Mouse (Mus musculus) MEL (cell line): Measurements from ENCODE around the gene Slc6a21. TPM values are rescaled to one million over a fixed set of nuclear protein-coding genes. Genes with fewer than 3 reads are reported as not detected.

Experiments used
- DNase-seq: peaks from one replicate; pipeline ENCODE4 v3.0.0; 2011; ENCODE audit warnings: low read depth, low spot score
- H3K27ac ChIP-seq: 2 replicates; pipeline ENCODE4 v1.5.1; 2012; ENCODE audit warnings: low read depth, mild to moderate bottlenecking, control low read depth, low read length, moderate library complexity; ENCODE audit not compliant: control insufficient read depth
- H3K27me3 ChIP-seq, 2 experiments: fragments of 150-350 bp in 1 of 2; sonication (generic) in 1 of 2; 2 replicates each; pipeline ENCODE4 v1.6.1; 2012; ENCODE audit warnings: low read length in 2 of 2, mild to moderate bottlenecking in 2 of 2, improper control_type of control experiment in 1 of 2, moderate library complexity in 1 of 2; ENCODE audit not compliant: insufficient read depth in 2 of 2, control insufficient read depth in 1 of 2
- H3K36me3 ChIP-seq, 2 experiments: 2 replicates each; pipeline ENCODE4 v1.6.1; 2012 to 2014; ENCODE audit warnings: low read length in 2 of 2, improper control_type of control experiment in 1 of 2, inconsistent platforms in 1 of 2, mild to moderate bottlenecking in 1 of 2; ENCODE audit not compliant: insufficient read depth in 2 of 2, control insufficient read depth in 1 of 2
- H3K4me1 ChIP-seq, 2 experiments: fragments of 150-350 bp in 1 of 2; sonication (generic) in 1 of 2; 2 replicates each; pipeline ENCODE4 v1.6.1; 2012; ENCODE audit warnings: low read length in 2 of 2, improper control_type of control experiment in 1 of 2, mild to moderate bottlenecking in 1 of 2; ENCODE audit not compliant: insufficient read depth in 2 of 2, control insufficient read depth in 1 of 2
- H3K4me3 ChIP-seq, 2 experiments: fragments of 150-350 bp in 1 of 2; sonication (generic) in 1 of 2; 2 replicates each; pipeline ENCODE4 v1.5.1; 2012; ENCODE audit warnings: low read depth in 2 of 2, low read length in 2 of 2, mild to moderate bottlenecking in 2 of 2, moderate library complexity in 2 of 2, control low read depth in 1 of 2, improper control_type of control experiment in 1 of 2; ENCODE audit not compliant: control insufficient read depth in 1 of 2, insufficient read depth in 1 of 2
- H3K79me2 ChIP-seq: 2 replicates; pipeline ENCODE4 v1.6.1; 2012; ENCODE audit warnings: mild to moderate bottlenecking, low read length, moderate library complexity; ENCODE audit not compliant: control insufficient read depth, poor library complexity, insufficient read depth
- H3K9ac ChIP-seq: 2 replicates; pipeline ENCODE4 v1.6.1; 2012; ENCODE audit warnings: low read depth, mild to moderate bottlenecking, control low read depth, low read length, moderate library complexity; ENCODE audit not compliant: control insufficient read depth, poor library complexity, severe bottlenecking
- H3K9me3 ChIP-seq: fragments of 150-350 bp; sonication (generic); replicated peaks from 2 replicates; pipeline ENCODE4 v1.6.1; 2012; ENCODE audit warnings: mild to moderate bottlenecking, low read length, improper control_type of control experiment, moderate library complexity; ENCODE audit not compliant: insufficient read depth
- CHD2 ChIP-seq: IDR thresholded peaks from 2 replicates; pipeline ENCODE4 v1.6.1; 2011; ENCODE audit warnings: low read length, improper control_type of control experiment
- CTCF ChIP-seq, 3 experiments: IDR thresholded peaks in 2 of 3; conservative IDR thresholded peaks in 1 of 3; 2 replicates each; pipeline ENCODE4 v1.5.1; 2011 to 2012; ENCODE audit warnings: low read length in 3 of 3, low read depth in 2 of 3, mild to moderate bottlenecking in 2 of 3, improper control_type of control experiment in 1 of 3, inconsistent platforms in 1 of 3, mixed read lengths in 1 of 3, moderate library complexity in 1 of 3; ENCODE audit not compliant: control insufficient read depth in 1 of 3, insufficient read depth in 1 of 3, poor library complexity in 1 of 3, severe bottlenecking in 1 of 3
- E2F4 ChIP-seq: IDR thresholded peaks from 2 replicates; pipeline ENCODE4 v1.6.1; 2011; ENCODE audit warnings: low read depth, low read length, improper control_type of control experiment, borderline replicate concordance
- ELF1 ChIP-seq: IDR thresholded peaks from 2 replicates; pipeline ENCODE4 v1.6.1; 2014; ENCODE audit warnings: low read depth, mild to moderate bottlenecking, inconsistent platforms, low read length, improper control_type of control experiment, moderate library complexity
- EP300 ChIP-seq, 2 experiments: IDR thresholded peaks; 2 replicates each; pipeline ENCODE4 v1.6.1; 2011; ENCODE audit warnings: improper control_type of control experiment in 2 of 2, low read length in 2 of 2, low read depth in 1 of 2, mild to moderate bottlenecking in 1 of 2
- ETS1 ChIP-seq: IDR thresholded peaks from 2 replicates; pipeline ENCODE4 v1.6.1; 2012; ENCODE audit warnings: low read depth, mild to moderate bottlenecking, inconsistent platforms, low read length, improper control_type of control experiment, moderate library complexity
- GABPA ChIP-seq: IDR thresholded peaks from 2 replicates; pipeline ENCODE4 v1.6.1; 2012; ENCODE audit warnings: low read depth, mild to moderate bottlenecking, inconsistent platforms, low read length, improper control_type of control experiment, moderate library complexity
- HCFC1 ChIP-seq: IDR thresholded peaks from 2 replicates; pipeline ENCODE4 v1.6.1; 2012; ENCODE audit warnings: low read depth, mild to moderate bottlenecking, inconsistent platforms, low read length, improper control_type of control experiment, moderate library complexity
- JUND ChIP-seq: IDR thresholded peaks from 2 replicates; pipeline ENCODE4 v1.6.1; 2011; ENCODE audit warnings: low read depth, mild to moderate bottlenecking, improper control_type of control experiment, low read length
- KAT2A ChIP-seq: conservative IDR thresholded peaks from 2 replicates; pipeline ENCODE4 v1.6.1; 2012; ENCODE audit warnings: low read depth, low read length, improper control_type of control experiment, inconsistent platforms
- MAFK ChIP-seq: IDR thresholded peaks from 2 replicates; pipeline ENCODE4 v1.6.1; 2011; ENCODE audit warnings: low read depth, mild to moderate bottlenecking, low read length, improper control_type of control experiment, borderline replicate concordance
- MAZ ChIP-seq: IDR thresholded peaks from 2 replicates; pipeline ENCODE4 v1.6.1; 2012; ENCODE audit warnings: low read depth, mild to moderate bottlenecking, inconsistent platforms, low read length, improper control_type of control experiment
- MEF2A ChIP-seq: IDR thresholded peaks from 2 replicates; pipeline ENCODE4 v1.6.1; 2014; ENCODE audit warnings: low read depth, mild to moderate bottlenecking, inconsistent platforms, low read length, improper control_type of control experiment; ENCODE audit not compliant: poor library complexity, insufficient replicate concordance, severe bottlenecking; ENCODE audit errors: extremely low read depth
- MXI1 ChIP-seq: IDR thresholded peaks from 2 replicates; pipeline ENCODE4 v1.6.1; 2011; ENCODE audit warnings: mild to moderate bottlenecking, low read depth, low read length, improper control_type of control experiment
- MYC ChIP-seq: IDR thresholded peaks from 2 replicates; pipeline ENCODE4 v1.6.1; 2011; ENCODE audit warnings: low read depth, mild to moderate bottlenecking, low read length, improper control_type of control experiment, moderate library complexity
- NELFE ChIP-seq: IDR thresholded peaks from 2 replicates; pipeline ENCODE4 v1.6.1; 2011; ENCODE audit warnings: low read depth, low read length, improper control_type of control experiment
- NRF1 ChIP-seq: IDR thresholded peaks from 2 replicates; pipeline ENCODE4 v1.6.1; 2014; ENCODE audit warnings: low read depth, mild to moderate bottlenecking, inconsistent platforms, low read length, improper control_type of control experiment, moderate library complexity; ENCODE audit not compliant: poor library complexity, insufficient read depth, severe bottlenecking
- POLR2A ChIP-seq, 2 experiments: IDR thresholded peaks; 2 replicates each; pipeline ENCODE4 v1.6.1; 2011 to 2012; ENCODE audit warnings: low read length in 2 of 2, mild to moderate bottlenecking in 2 of 2, control low read depth in 1 of 2, improper control_type of control experiment in 1 of 2, low read depth in 1 of 2, moderate library complexity in 1 of 2; ENCODE audit not compliant: control insufficient read depth in 1 of 2, insufficient read depth in 1 of 2, poor library complexity in 1 of 2
- POLR2AphosphoS2 ChIP-seq: IDR thresholded peaks from 2 replicates; pipeline ENCODE4 v1.6.1; 2011; ENCODE audit warnings: low read length, improper control_type of control experiment
- POLR2AphosphoS5 ChIP-seq: IDR thresholded peaks from 2 replicates; pipeline ENCODE4 v1.6.1; 2012; ENCODE audit warnings: low read depth, borderline replicate concordance, mild to moderate bottlenecking, inconsistent platforms, low read length, moderate library complexity, mixed read lengths
- RCOR1 ChIP-seq: IDR thresholded peaks from 2 replicates; pipeline ENCODE4 v1.6.1; 2012; ENCODE audit warnings: low read depth, mild to moderate bottlenecking, inconsistent platforms, low read length, improper control_type of control experiment
- SIN3A ChIP-seq: IDR thresholded peaks from 2 replicates; pipeline ENCODE4 v1.6.1; 2012; ENCODE audit warnings: low read length, improper control_type of control experiment, inconsistent platforms
- SMC3 ChIP-seq: IDR thresholded peaks from 2 replicates; pipeline ENCODE4 v1.6.1; 2011; ENCODE audit warnings: low read depth, low read length, improper control_type of control experiment
- TBP ChIP-seq: IDR thresholded peaks from 2 replicates; pipeline ENCODE4 v1.8.0; 2011; ENCODE audit warnings: low read depth, low read length, improper control_type of control experiment
- TCF12 ChIP-seq: IDR thresholded peaks from 2 replicates; pipeline ENCODE4 v1.6.1; 2014; ENCODE audit warnings: low read depth, mild to moderate bottlenecking, inconsistent platforms, low read length, improper control_type of control experiment, moderate library complexity
- UBTF ChIP-seq: IDR thresholded peaks from 2 replicates; pipeline ENCODE4 v1.6.1; 2012; ENCODE audit warnings: low read depth, mild to moderate bottlenecking, inconsistent platforms, low read length, improper control_type of control experiment, moderate library complexity, borderline replicate concordance; ENCODE audit not compliant: insufficient read depth
- ZC3H11A ChIP-seq: IDR thresholded peaks from 2 replicates; pipeline ENCODE4 v1.6.1; 2012; ENCODE audit warnings: low read depth, mild to moderate bottlenecking, inconsistent platforms, low read length, improper control_type of control experiment
- ZMIZ1 ChIP-seq: IDR thresholded peaks from 2 replicates; pipeline ENCODE4 v1.6.1; 2012; ENCODE audit warnings: low read depth, mild to moderate bottlenecking, inconsistent platforms, low read length, improper control_type of control experiment, moderate library complexity
- ZNF384 ChIP-seq: IDR thresholded peaks from 2 replicates; pipeline ENCODE4 v1.6.1; 2012; ENCODE audit warnings: low read depth, mild to moderate bottlenecking, inconsistent platforms, low read length, improper control_type of control experiment
- polyA plus RNA-seq, 2 experiments: library from polyadenylated mRNA; stranded (reverse) in 1 of 2; unstranded in 1 of 2; fragments of >175 nt in 1 of 2; fragments of >200 nt in 1 of 2; gene quantifications; 2 replicates each; pipeline versions ENCODE4 v1.2.1 to v1.2.4; 2012; ENCODE audit warnings: low replicate concordance in 2 of 2, low read depth in 1 of 2; ENCODE audit not compliant: insufficient read length in 2 of 2, insufficient read depth in 1 of 2, missing spikeins in 1 of 2
- total RNA-seq: library from RNA; depleted of rRNA; stranded (reverse); fragments of 300-350 nt; gene quantifications from 2 replicates; pipeline ENCODE4 v1.2.3, GENCODE M21; 2012

Gene Slc6a21
- total and polyA plus RNA-seq, 3 experiments = not detected

GRCm38 (mm10) chr7:45332685-45333425 lies 55.5 kb downstream of the Slc6a21 start:
- H3K9ac ChIP-seq = peak overlapping the region; percentile 74
- H3K9me3 ChIP-seq = no peaks in the 10 kb centered on the region
- peak overlapping the region; percentile 80 for H3K4me3 ChIP-seq
- H3K4me1 ChIP-seq = peaks cover 0 to 7% of the 10 kb centered on the region in 2 experiments; a peak in 2 of 4 replicates
- H3K79me2 ChIP-seq = peaks cover 1% of the 10 kb centered on the region; the same call in 1 of the 2 replicates
- no peak for TF ChIP-seq SIN3A
- peak; percentile 9; the same call in 1 of the 2 replicates for TF ChIP-seq HCFC1
- no peak for TF ChIP-seq NRF1
- no peaks in the 10 kb centered on the region for H3K27me3 ChIP-seq
- H3K36me3 ChIP-seq = no peaks in the 10 kb centered on the region
- H3K27ac ChIP-seq = no peak overlapping the region
- DNase-seq = peak; percentile 73

DNA sequence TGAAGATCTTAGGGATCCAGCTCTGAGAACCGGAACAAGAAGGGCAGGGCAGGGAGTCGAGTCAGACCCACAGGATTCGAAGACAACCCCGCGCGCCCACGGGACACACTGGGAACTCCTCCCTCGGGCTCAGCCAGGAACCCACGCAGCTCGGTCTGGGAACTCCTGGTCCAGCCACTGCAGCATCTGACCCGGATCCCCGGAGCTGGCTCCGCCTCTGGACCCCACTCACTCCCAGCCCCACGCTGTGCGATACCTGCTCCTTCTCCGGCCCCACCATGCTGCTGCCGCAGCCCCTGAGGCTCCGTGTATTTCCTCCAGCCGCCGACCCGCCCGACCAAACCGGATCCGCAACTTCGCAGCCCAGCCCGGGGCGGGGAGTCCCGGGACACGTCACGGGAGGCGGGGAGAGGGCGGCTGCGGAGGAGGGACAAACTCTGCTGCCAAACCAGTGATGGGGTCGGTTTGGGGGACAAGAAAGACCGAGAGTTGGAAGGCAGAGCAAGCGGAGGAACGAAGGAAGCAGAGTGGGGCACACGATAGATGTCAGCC lies 56.2 kb downstream of the Slc6a21 start, which contains the start of gene Trpm4:
Gene Trpm4, minus strand, starts transcription at position 350 of the 552 bp plus-strand sequence.
- peak; percentile 77 for DNase-seq
- H3K4me3 ChIP-seq = peak within 1 kb of the TSS; percentile 80
- H3K9me3 ChIP-seq = no peaks in the 10 kb centered on the region
- peak within 1 kb of the TSS; percentile 74 for H3K9ac ChIP-seq
- no peaks in the 10 kb centered on the region for H3K36me3 ChIP-seq
- no peaks in the 10 kb centered on the region for H3K27me3 ChIP-seq
- H3K4me1 ChIP-seq = peaks cover 2 to 7% of the 10 kb centered on the region in 2 experiments; a peak in 2 of 4 replicates
- H3K79me2 ChIP-seq = peaks cover 1% of the 10 kb centered on the region; the same call in 1 of the 2 replicates
- H3K27ac ChIP-seq = no peak within 1 kb of the TSS
- TF ChIP-seq GABPA (no peak), ELF1 (no peak), EP300 (IDR thresholded peaks at IDR 0.05; ENCODE audit: low read depth in 1 of 2, low read length in 2 of 2) (no peak), ZNF384 (no peak), UBTF (no peak), NELFE (peak; percentile 42), MEF2A (no peak), ZMIZ1 (no peak), SMC3 (no peak), HCFC1 (0 out of 2 replicates have a peak, but pooled peaks have one; percentile 3), MAZ (0 out of 2 replicates have a peak, but pooled peaks have one; percentile 41), SIN3A (peak; percentile 42; the same call in 1 of the 2 replicates), KAT2A (no peak), POLR2AphosphoS5 (no peak), NRF1 (no peak), E2F4 (no peak), ZC3H11A (no peak), MYC (no peak), MXI1 (peak; percentile 38; the same call in 1 of the 2 replicates), RCOR1 (no peak), MAFK (no peak), JUND (no peak), ETS1 (no peak), CTCF (IDR thresholded peaks at IDR 0.05 in 2 of 3, conservative IDR thresholded peaks at IDR 0.05 in 1 of 3; ENCODE audit: control insufficient read depth in 1 of 3, insufficient read depth in 1 of 3, low read depth in 2 of 3, low read length in 3 of 3, poor library complexity in 1 of 3, severe bottlenecking in 1 of 3) (no peak), CHD2 (no peak), POLR2AphosphoS2 (no peak), TBP (no peak), POLR2A (IDR thresholded peaks at IDR 0.05; ENCODE audit: control insufficient read depth in 1 of 2, insufficient read depth in 1 of 2, low read depth in 1 of 2, low read length in 2 of 2, poor library complexity in 1 of 2) (peak in 1 of 2 experiments; percentile 56; a peak in 1 of 4 replicates), TCF12 (no peak)
